1 mouse cellular context compared by ENCODE assay signal in genomic region chr4:151988342-151989109, GRCm38 (mm10).
TF ChIP-seq lines count a peak whose summit lies in the region.

Gene Thap3, minus strand, starts transcription at chr4:151988997.

TF ChIP-seq in CH12.LX, 34 proteins besides CTCF, POLR2A, EP300 and RAD21 (continued from another document):
- peak; percentile 67 for TF ChIP-seq NRF1 (IDR thresholded peaks at IDR 0.05; ENCODE audit: low read depth, low read length)
- TF ChIP-seq ZKSCAN1 (IDR thresholded peaks at IDR 0.05; ENCODE audit: borderline replicate concordance, low read depth, low read length) = no peak
- no peak for TF ChIP-seq RCOR1 (conservative IDR thresholded peaks at IDR 0.05; ENCODE audit: low read depth, low read length)
- 0 out of 2 replicates have a peak, but pooled peaks have one; percentile 17 for TF ChIP-seq ELF1 (IDR thresholded peaks at IDR 0.05; ENCODE audit: low read depth, low read length)
- TF ChIP-seq ZC3H11A (IDR thresholded peaks at IDR 0.05; ENCODE audit: low read depth, low read length) = no peak
- no peak for TF ChIP-seq IRF4 (IDR thresholded peaks at IDR 0.05; ENCODE audit: low read depth, low read length)
- TF ChIP-seq USF2 (conservative IDR thresholded peaks at IDR 0.05; ENCODE audit: low read depth, low read length) = no peak
- TF ChIP-seq KAT2A (IDR thresholded peaks at IDR 0.05; ENCODE audit: insufficient replicate concordance, low read length) = 0 out of 2 replicates have a peak, but pooled peaks have one; percentile 28
- TF ChIP-seq SIN3A (IDR thresholded peaks at IDR 0.05; ENCODE audit: low read length) = no peak
- no peak for TF ChIP-seq ETS1 (conservative IDR thresholded peaks at IDR 0.05; ENCODE audit: low read depth, low read length)
